Mouse (Mus musculus): ENCODE results near the gene Gm16181. TPM values are rescaled to one million over a fixed set of nuclear protein-coding genes. Genes with fewer than 3 reads are reported as not detected.
A peak's percentile ranks its signal among the peaks of the same experiment; 100 is the strongest.

The Gm16181 gene
- polyA plus RNA-seq, 1 experiment = 1.2 TPM

DNA sequence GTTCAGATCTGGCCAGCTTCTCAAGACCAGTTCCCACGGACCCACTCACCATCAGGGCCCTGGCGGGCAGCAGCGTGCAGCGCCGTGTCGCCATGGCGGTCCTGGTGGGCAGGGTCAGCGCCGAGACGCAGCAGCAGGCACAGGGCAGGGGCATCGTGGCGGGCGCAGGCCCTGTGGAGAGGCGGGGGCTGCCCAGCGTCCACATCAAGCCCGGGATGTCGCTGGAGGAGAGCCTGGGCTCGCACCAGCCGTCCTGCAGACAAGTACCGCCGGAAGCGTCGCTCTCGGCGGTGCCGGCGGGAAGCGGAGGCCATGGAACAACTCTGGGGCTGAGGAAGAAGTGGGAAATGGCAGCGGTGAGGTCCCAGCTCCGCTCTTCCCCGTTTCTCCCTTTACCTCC, 14.3 kb downstream of the Gm16181 start:
- H3K4me3 ChIP-seq (replicated peaks; ENCODE audit: extremely low read depth, low read depth, low read length) = peak overlapping the region; percentile 80
- peaks cover 8% of the 10 kb centered on the region; the same call in 1 of the 2 replicates for H3K4me1 ChIP-seq (ENCODE audit: control insufficient read depth, insufficient read depth, low read length)
- 5% methylated on average over 29 of the region's 31 CpGs for WGBS
- DNase-seq = peak; percentile 64
- TF ChIP-seq POLR2A (IDR thresholded peaks at IDR 0.05; ENCODE audit: borderline replicate concordance, extremely low read depth, low read depth, low read length) = no peak
- TF ChIP-seq CTCF (IDR thresholded peaks at IDR 0.05; ENCODE audit: insufficient read depth, low read length) = no peak

DNA sequence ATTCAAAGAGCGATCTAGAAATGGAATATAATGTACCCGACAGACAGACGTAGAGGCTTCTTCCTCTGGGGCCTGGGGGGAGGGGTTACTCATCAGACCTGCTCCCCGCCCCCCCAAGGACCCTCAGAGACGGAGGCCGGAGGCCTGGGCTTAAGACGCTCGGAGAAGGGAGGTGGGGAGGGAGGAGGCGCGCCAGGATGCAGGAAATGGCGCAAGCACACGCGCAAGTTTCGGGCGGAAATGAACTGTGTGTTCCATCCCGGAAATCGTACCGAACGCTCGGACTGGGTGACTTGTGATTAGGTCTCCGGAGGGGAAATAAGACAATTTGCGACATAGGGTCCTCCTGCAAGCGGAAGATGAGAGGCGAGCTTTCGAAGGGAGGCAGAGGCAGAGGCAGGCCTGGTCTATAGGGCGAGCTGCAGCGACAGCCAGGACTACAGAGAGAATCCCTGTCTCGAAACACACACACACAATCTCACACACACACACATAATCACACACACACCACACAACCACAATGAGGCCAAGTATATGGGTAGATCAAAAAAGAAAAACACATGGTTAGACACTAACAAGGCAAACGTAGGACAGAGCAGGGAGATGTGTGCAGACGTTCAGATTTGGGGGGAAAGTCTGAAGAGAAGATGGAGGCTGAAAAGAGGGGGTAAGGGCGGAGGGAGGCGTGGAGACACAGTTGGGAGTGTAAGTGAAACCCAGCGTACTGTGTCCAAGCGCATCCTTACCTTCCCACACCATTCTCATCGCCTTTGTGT, 15.2 kb downstream of the Gm16181 start, which contains the start of gene Nfkbil1:
Gene Nfkbil1, minus strand, starts transcription at position 179 of the 776 bp plus-strand sequence.
- peaks cover 8% of the 10 kb centered on the region; the same call in 1 of the 2 replicates for H3K4me1 ChIP-seq (ENCODE audit: control insufficient read depth, insufficient read depth, low read length)
- TF ChIP-seq POLR2A (IDR thresholded peaks at IDR 0.05; ENCODE audit: borderline replicate concordance, extremely low read depth, low read depth, low read length) (peak; percentile 71; the same call in 1 of the 2 replicates), CTCF (IDR thresholded peaks at IDR 0.05; ENCODE audit: insufficient read depth, low read length) (peak; percentile 3; the same call in 1 of the 2 replicates)
- H3K4me3 ChIP-seq (replicated peaks; ENCODE audit: extremely low read depth, low read depth, low read length) = peak within 1 kb of the TSS; percentile 80
- under 1% methylated on average over 35 of the region's 35 CpGs for WGBS
- peak; percentile 82 for DNase-seq

DNA sequence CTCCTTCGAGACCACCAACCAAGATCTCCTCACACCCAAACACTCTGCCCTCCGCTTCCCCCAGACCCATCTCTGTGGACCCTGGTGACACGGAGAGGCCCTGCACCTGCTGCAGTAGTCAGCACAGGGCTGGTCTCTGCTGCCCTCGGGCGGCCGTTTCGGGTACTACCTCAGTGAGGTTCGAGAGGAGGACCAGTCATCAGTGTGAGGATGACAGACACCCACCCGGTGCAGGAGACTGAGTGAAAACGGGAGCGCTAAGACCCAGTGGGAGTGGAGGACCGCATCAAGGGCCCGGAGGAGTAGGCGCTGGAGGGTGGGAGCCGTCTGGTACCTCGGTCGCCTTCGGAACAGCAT, 15.7 kb downstream of the Gm16181 start:
- peaks cover 8% of the 10 kb centered on the region; the same call in 1 of the 2 replicates for H3K4me1 ChIP-seq (ENCODE audit: control insufficient read depth, insufficient read depth, low read length)
- TF ChIP-seq CTCF (IDR thresholded peaks at IDR 0.05; ENCODE audit: insufficient read depth, low read length) (peak; percentile 77), POLR2A (IDR thresholded peaks at IDR 0.05; ENCODE audit: borderline replicate concordance, extremely low read depth, low read depth, low read length) (peak; percentile 34; the same call in 1 of the 2 replicates)
- DNase-seq = peak; percentile 99
- WGBS = 1% methylated on average over 18 of the region's 18 CpGs
- peak overlapping the region; percentile 80 for H3K4me3 ChIP-seq (replicated peaks; ENCODE audit: extremely low read depth, low read depth, low read length)

DNA sequence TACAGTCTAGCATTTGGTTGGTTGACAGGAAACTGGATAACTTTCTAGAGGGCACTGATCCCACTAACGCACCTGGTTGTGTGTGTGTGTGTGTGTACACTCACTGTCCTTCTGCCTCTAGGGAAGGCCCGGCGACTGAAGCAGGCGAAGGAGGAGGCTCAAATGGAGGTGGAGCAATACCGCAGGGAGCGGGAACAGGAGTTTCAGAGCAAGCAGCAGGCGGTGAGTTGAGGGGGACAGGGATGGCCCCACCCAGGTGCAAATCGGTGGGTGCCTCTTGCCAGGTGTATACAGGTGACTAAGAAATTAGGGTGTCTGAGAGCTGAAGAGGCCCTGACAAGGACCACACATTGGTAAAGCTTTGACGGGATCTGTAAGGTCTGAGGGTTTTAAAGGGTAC, 16.4 kb downstream of the Gm16181 start:
- no peak for DNase-seq
- H3K4me1 ChIP-seq (ENCODE audit: control insufficient read depth, insufficient read depth, low read length) = peaks cover 8% of the 10 kb centered on the region; the same call in 1 of the 2 replicates
- 85% methylated on average over 9 of the region's 9 CpGs for WGBS
- H3K4me3 ChIP-seq (replicated peaks; ENCODE audit: extremely low read depth, low read depth, low read length) = no peak overlapping the region
- TF ChIP-seq CTCF (IDR thresholded peaks at IDR 0.05; ENCODE audit: insufficient read depth, low read length) (no peak), POLR2A (IDR thresholded peaks at IDR 0.05; ENCODE audit: borderline replicate concordance, extremely low read depth, low read depth, low read length) (no peak)

DNA sequence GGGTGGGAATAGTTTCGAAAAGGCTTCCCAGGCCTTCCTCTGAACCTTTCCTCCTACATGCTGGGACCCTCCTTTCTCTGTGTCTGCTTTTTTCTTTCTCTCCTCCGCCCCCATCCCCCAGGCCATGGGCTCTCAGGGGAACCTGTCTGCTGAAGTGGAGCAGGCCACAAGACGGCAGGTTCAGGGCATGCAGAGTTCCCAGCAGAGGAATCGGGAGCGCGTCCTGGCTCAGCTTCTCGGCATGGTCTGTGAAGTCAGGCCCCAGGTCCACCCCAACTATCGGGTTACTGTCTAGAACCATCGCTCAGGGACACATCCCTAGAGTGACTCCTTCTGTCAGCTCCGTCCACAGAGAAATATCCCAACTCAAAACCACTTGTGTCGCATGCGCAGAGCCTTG, 16.9 kb downstream of the Gm16181 start:
- DNase-seq = no peak
- Histone ChIP-seq H3K4me3 (replicated peaks; ENCODE audit: extremely low read depth, low read depth, low read length) (no peak overlapping the region), H3K4me1 (ENCODE audit: control insufficient read depth, insufficient read depth, low read length) (peaks cover 8% of the 10 kb centered on the region)
- TF ChIP-seq CTCF (IDR thresholded peaks at IDR 0.05; ENCODE audit: insufficient read depth, low read length) (no peak), POLR2A (IDR thresholded peaks at IDR 0.05; ENCODE audit: borderline replicate concordance, extremely low read depth, low read depth, low read length) (no peak)
- WGBS = 88% methylated on average over 12 of the region's 12 CpGs

DNA sequence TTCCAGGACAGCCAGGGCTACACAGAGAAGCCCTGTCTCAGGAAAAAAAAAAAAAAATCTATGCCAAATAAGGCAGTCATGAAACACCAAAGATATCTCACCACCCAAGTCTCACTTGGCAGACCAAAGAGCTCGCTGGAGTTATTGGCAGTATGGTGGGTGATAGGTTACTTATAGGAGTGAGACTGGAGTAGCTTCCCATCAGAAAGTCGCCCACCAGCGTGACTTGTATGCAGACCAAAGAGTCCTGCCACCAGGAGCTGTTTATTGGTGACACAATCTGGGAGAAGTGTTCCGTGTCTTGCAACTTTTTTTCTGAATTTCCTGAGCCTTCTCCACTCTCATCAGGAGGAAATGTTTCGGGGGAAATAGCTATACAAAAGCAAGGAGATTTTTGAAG, 19.1 kb downstream of the Gm16181 start:
- 71% methylated on average over 5 of the region's 5 CpGs for WGBS
- TF ChIP-seq CTCF (IDR thresholded peaks at IDR 0.05; ENCODE audit: insufficient read depth, low read length) (no peak), POLR2A (IDR thresholded peaks at IDR 0.05; ENCODE audit: borderline replicate concordance, extremely low read depth, low read depth, low read length) (no peak)

DNA sequence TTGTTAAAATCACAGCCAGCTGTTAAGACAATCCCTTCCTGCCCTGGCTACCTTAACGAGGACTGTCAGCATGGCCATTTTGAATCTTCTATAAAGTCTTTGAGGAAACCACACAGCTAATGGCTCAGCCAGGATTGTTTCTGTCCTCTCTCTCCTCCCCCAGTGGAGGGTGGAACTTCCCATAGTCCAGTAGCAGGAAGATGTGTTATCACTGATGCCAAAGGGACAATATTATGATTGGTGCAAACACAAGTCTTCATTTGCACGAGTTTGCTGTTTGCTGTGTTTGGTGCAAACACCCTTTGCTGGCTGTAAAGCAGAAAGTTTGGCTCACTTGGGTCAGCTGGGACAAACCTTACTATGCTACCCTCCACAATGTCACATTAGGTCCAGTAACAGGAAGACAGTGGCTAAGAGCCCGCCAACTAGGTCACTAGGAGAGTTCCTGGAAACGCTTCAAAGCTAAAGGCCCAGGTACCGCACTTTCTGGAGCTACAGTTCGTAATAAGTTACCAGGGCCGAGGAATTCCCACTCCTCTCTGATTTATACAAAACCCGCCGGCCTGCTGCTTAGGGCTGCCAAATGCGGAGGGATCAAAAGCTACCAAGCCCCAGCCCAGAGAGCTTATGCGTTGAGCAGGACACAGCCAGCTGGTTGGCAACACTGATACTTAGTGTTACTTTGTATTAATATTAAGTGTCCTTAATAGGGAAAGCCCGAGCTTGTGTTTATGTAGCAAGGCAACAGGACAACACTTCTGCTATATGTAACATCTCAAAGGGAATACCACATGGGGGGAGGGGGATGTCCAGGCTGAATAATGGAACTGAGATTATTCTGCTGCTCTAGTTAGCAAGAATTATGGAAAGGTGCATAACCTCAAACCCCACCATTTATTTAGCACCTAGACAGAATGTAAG, 20.0 kb downstream of the Gm16181 start:
- WGBS = 21% methylated on average over 12 of the region's 12 CpGs
- DNase-seq = no peak

More for the DNA sequence above, 19.1 kb downstream of the Gm16181 start:
- H3K4me3 ChIP-seq (replicated peaks; ENCODE audit: extremely low read depth, low read depth, low read length) = no peak overlapping the region
- DNase-seq = no peak
- peaks cover 13% of the 10 kb centered on the region for H3K4me1 ChIP-seq (ENCODE audit: control insufficient read depth, insufficient read depth, low read length)

DNA sequence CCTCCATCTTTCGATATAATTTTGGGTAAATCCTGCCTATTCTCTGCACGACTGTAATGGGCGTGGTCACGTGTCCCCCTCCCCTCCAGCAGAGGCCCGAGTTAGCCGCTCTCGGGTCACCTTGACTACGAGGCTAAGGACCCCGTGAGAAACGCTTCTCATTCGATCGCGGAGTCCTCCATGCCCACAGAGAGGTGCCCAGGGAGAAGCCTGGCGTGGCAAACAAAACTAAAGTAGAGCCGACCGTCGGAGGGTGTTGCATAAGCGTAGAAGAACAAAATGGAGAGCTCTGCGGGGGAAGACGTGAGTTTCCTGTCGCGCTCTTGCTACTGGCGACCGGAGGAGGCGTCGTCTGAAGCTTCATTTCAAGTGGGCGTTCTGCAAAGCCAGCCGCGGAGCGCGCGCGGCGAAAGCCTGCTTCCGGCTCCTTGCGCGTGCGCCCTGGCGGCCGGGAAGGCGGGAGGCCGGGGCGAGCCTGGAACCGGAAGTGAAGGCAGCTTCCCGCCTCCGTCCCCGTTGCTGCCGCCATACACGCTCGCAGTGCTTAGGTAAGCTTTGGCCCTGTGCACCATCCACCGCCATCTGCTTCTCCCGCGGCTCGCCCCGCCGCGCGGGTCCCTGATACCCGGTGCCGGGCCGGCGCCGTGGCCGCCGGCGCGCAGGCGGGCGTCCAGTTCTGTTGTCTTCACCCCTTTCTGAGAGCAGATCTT, 20.8 kb downstream of the Gm16181 start, which contains the start of gene Ddx39b:
Gene Ddx39b, plus strand, starts transcription at position 442 of the 710 bp plus-strand sequence.
- TF ChIP-seq POLR2A (IDR thresholded peaks at IDR 0.05; ENCODE audit: borderline replicate concordance, extremely low read depth, low read depth, low read length) (peak; percentile 92; the same call in 1 of the 2 replicates), CTCF (IDR thresholded peaks at IDR 0.05; ENCODE audit: insufficient read depth, low read length) (no peak)
- H3K4me1 ChIP-seq (ENCODE audit: control insufficient read depth, insufficient read depth, low read length) = peaks cover 13% of the 10 kb centered on the region
- peak within 1 kb of the TSS; percentile 77 for H3K4me3 ChIP-seq (replicated peaks; ENCODE audit: extremely low read depth, low read depth, low read length)
- DNase-seq = peak; percentile 95
- WGBS = under 1% methylated on average over 69 of the region's 69 CpGs

More for the DNA sequence above, 20.0 kb downstream of the Gm16181 start:
- Histone ChIP-seq H3K4me3 (replicated peaks; ENCODE audit: extremely low read depth, low read depth, low read length) (peak overlapping the region; percentile 48), H3K4me1 (ENCODE audit: control insufficient read depth, insufficient read depth, low read length) (peaks cover 13% of the 10 kb centered on the region)
- TF ChIP-seq POLR2A (IDR thresholded peaks at IDR 0.05; ENCODE audit: borderline replicate concordance, extremely low read depth, low read depth, low read length) (no peak), CTCF (IDR thresholded peaks at IDR 0.05; ENCODE audit: insufficient read depth, low read length) (no peak)

Data from lung, adult 2 months (tissue).